Mouse (Mus musculus) spleen, postnatal 36 days (tissue): Measurements from ENCODE around the gene Cpt1b.
A peak's percentile ranks its signal among the peaks of the same experiment; 100 is the strongest.
"Not testable (repeated sequence)": the region's sequence is repeated elsewhere in the genome, so short reads cannot be mapped to it uniquely, and the experiment has no call there.

Source experiments
- DNase-seq, 2 experiments: peaks; one replicate each; pipeline ENCODE4 v3.0.0; 2022; ENCODE audit warnings: low spot score in 2 of 2, mixed read lengths in 1 of 2

The Cpt1b gene

DNA sequence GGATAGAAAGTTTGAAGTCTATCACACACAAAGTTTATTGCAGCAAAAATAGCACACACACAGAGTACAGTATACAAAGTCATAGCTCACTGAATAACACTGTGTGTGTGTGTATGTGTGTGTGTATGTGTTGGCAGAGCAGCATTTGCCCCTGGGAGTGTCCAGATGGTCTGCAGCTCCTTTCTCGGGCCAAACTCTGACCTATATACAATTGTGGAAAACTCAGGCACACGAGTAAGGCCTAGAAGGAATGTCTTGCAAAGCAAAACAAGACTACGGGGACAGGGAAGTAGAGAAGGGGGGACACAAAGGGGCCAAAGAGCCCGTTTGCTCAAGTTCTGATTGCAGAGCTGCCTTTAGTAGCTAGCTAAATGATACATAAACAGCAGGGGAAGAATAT, 7.3 kb upstream of the Cpt1b start:
- no peak for DNase-seq

DNA sequence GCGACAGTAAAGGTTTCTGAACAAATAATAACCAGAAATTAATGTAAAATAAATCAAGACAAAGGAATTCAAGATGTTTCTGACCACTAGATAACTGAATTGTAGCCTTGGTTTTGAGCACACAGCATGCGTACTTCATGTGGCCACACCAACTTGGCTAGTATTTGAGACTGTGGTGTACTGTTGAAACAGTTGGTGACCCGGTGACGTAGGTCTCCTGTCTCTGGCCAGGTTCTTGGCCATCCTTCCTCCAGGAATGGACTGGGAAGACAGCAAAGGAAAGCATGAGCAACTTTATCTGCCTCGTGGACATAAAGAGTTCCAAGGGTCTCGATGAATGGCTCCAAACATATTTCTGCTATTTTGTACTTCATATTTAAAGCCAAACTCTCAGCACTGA, 6.1 kb upstream of the Cpt1b start:
- DNase-seq, result no peak

DNA sequence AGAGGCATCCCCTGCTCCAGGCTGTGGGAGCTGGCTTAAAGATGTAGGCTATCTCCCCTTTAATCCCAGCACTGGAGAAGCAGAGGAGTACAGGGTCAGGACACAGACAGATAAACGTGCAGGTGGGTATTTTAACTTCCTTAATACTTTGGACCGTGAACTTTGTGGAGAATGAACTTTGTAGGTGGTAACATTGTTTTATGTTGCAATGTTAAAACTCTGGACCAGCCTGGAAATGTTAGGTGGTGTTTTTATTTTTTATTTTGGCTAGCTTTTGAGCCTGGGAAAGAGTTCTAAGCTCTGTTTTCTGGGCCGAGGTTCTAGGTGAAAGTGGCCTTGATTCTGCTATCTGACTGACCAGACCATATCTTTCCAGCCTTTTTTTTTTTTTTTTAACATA, 5.6 kb upstream of the Cpt1b start:
- no peak for DNase-seq

DNA sequence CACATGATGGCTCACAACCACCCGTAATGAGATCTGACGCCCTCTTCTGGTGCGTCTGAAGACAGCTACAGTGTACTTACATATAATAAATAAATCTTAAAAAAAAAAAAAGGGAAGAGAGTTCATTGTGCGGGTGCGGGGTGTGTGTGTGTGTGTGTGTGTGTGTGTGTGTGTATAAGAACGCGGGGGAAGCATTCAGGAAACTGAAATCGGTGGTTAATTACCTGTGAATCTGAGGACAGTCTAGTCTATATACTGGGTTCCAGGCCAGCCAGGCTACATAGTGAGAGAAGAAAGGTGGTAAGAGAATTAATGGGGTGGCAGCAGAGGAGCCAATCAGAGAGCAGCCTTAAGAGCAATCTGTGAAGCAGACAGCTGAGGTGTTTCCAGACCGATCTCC, 5.1 kb upstream of the Cpt1b start:
- DNase-seq, result not testable (repeated sequence)

GRCm38 (mm10) chr15:89430341-89430740, 4.7 kb upstream of the Cpt1b start:
- no peak for DNase-seq

DNA sequence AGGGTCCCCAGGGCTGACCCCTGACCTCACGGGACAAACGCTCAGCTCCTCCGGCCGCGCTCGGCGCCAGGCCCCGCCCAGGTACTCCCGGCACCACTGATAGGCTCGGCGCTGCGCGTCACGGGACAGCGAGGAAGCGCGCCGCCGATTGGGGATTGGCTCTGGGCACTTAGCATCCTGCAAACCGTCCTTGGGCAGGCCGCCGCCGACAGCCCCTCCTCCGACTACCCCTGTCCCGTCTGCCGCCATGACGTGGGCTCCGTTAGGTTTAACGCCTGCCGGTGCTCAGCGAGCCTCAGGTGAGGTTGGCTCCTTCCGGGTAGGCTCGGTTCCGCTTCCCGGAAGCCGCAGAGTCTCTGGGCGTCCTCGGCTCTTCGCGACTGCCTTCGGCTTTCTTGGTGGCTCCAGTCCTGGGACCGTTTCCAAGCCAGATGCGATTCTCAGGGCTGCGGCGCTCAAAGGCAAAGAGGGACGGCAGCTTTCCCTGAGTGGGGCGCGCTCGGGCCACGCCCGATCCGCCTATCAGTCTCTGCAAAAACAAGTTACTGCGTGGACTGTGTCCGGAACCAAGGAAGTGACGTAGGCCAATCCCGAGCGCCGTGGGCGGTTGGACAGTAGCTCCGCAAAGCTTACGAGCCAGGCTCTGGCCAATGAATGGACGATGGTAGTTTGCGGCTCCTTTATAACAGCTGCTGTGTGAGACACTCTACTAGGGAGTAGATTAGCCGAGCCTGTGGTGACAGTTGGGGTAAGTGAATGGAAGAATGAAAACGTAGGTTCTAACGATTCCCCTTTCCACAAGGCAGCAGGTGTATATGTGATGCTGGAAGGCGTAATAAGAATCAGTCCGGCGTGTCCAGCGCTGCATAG, 3.9 kb upstream of the Cpt1b start, which contains the start of the genes C730034F03Rik, Gm44502 and Chkb:
TSS of gene C730034F03Rik (plus strand) at position 238 of the 870 bp plus-strand sequence.
TSS of gene Gm44502 (minus strand) at position 345 of the 870 bp plus-strand sequence.
TSS of gene Chkb (minus strand) at position 557 of the 870 bp plus-strand sequence.
- DNase-seq, result peak; percentile 91 to 93

- no peak for DNase-seq
These were observed 3.2 kb upstream of the Cpt1b start for GRCm38 (mm10) chr15:89428821-89429351.

DNA sequence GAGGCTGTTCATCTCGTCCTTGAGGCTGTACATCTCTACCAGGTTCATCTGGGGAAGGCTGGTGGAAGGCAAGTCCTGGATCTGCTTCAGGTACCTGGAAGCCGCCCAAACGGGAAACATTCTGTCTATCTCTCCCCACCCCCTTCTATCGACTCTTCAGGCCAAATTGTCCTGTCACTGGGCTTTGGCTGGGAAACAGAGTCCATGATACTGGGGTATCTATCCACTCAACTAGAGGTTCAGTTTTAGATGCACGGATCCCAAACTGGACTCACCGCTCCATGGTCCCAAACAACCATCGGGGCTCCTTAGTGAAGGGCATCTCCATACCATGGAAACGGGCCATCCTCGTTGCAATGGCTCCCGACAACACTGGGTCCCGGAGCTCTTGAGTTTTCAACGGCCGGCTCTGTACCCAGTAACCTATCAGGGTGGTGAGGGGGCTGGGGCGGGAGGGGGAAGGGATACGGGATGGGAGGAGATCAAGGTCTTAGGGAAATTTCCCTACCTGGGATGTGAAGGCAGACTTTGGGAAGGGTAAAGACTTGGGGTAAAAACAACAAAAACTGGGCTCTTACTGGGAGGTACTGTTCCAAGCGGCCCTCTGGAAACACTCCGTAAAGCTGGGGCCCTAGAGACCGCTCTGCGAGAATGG, 2.6 kb upstream of the Cpt1b start:
- DNase-seq, result no peak

GRCm38 (mm10) chr15:89426716-89427115, 1.1 kb upstream of the Cpt1b start:
- no peak for DNase-seq

DNA sequence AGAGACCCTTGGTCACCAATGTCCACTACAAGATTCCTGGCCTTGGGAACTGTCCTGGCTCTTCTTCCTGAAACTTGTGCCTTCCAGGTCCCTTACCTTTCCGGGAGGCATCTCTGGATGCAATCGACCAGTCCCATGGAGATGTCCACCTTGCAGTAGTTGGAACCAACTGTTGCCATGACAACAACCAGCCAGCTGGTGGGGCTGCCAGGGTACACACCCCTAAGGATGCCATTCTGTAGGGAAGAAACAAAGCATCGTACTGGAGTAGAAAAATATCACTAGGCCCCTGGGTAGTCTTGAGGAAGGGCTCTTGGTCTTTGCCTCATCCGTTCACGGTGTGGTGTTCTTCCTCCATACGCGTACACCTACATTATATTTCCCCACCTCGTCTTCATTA, 1.0 kb downstream of the Cpt1b start:
- no peak for DNase-seq

- DNase-seq, result no peak
These were observed 3.7 kb downstream of the Cpt1b start for GRCm38 (mm10) chr15:89421938-89422337.

DNA sequence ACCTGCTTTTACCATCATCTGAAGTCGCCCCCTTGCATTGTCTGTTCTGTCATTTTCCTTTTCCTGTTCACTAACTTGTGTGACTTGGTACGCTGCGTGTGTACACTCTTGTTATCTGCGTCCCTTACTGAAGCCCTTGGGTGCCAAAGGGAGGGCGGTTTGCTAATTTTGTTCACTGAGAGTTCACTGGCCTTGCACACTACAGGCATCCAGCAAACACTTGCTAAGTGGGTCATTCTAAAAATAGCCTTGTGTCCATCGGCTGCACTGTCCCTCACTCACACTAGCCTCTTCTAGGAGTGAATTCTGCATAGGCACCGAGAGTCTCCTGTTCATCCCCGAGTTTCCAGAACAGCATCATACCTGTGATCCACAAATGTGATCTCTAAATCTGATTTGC, 10.4 kb downstream of the Cpt1b start:
- no peak for DNase-seq

GRCm38 (mm10) chr15:89410118-89410517, 15.5 kb downstream of the Cpt1b start, which contains the start of gene Syce3:
Gene Syce3, minus strand, starts transcription at chr15:89410503.
- DNase-seq, result no peak

GRCm38 (mm10) chr15:89406691-89407090, 19.0 kb downstream of the Cpt1b start:
- DNase-seq, result no peak

DNA sequence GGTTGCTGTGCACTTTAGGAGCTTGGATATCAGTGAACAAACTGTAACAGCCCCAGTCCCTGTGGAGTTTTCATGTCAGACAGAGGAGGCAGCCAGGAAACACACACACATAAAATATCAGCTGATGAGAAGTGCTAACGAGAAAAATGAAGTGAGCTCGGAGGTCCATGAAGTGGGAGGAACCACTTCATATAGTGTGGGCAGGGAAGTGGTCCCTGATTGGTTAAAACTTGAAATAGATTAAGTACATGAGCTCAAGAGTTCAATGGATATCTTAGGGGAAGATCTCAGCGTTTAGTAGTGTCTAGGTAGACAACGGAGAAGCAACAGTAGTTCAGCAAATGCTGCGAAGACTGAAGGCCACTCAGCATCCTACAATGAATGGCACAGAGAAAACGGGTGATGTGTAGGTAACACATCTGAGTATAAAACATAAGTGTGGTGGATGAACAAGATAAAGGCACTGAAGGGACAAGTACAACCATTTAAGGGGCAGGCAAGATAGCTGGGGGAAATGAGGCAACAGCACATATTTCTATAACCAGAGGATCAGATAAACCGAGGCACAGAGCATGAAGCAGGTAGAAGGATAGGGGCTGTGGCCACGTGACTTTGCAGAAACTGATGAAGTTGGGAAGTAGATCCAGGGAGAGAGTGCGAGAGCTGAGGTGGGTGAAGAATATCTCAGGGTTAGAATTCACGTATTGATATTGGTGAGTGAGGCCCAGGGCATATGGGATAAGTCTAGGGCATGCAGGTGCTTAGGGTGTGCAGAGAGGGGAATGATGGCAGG, 20.6 kb downstream of the Cpt1b start:
- no peak for DNase-seq

DNA sequence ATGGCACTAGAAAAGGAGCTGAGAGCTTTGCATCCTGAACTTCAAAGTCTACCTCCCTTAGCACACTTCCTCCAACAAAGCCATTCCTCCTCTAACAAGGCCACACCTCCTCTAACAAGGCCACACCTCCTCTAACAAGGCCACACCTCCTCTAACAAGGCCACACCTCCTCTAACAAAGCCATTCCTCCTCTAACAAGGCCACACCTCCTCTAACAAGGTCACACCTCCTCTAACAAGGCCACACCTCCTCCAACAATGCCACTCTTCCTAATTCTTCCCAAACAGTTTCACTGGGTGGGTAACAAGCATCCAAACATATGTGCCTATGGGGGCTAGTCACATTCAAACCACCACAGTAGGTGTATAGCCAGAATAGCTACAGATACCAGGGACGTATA, 23.2 kb downstream of the Cpt1b start:
- no peak for DNase-seq

DNA sequence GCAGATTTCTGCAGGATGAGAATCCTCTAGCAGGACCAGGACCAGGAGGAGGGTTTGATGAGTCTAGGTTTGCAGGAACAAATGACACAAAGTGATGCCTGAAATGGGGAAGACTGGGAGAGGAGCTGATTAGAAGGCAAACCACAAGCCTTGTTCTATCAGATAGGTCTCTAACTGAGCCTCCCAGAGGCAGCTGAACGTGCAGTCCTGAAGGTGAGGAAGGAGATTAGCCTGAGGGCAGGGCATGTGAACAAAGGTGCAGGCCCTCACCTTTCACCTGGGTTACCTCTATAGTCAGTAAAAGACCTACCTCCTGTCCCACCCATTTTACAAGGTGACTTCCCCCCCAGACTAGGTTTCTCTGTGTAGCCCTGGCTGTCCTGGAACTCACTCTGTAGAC, 25.9 kb downstream of the Cpt1b start:
- DNase-seq, result no peak

DNA sequence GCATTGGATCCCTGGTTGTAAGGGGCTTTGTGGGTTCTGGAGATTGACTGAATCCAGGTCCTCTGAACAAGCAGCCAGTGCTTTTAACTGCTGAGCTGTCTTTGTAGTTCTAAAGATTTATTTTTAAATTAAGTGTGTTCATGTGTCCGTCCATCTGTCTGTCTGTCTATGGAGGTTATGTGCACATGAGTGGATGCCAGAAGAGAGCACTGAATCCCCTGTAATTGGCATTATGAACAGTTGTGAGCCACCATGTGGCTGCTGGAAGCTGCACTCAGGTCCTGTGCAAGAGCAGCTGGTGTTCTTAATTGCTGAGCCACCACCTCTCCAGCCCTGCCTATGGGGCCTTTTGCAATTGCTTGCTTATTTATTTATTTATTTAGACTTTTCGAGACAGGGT, 27.5 kb downstream of the Cpt1b start:
- no peak for DNase-seq

- no peak for DNase-seq
These were observed 28.8 kb downstream of the Cpt1b start for GRCm38 (mm10) chr15:89396883-89397282.

DNA sequence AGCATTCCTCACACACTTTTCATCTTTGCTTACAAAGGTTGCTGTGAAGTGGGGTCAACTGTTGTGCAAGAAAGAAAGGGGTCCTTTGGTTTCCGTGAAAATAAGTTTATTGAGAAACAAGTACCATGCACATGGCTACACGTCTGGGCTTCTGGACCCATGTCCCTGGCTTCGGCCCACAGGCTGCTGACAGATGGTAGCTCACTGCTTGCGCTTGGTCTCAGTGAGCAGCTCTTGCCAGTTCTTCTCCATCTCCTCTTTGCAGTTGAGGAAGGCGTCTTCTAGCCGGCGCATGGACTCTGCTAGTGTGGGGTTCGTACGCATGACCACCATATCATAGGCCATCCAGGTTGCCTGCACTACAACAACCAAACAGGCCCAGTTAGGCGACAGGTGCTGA, 35.6 kb downstream of the Cpt1b start:
- DNase-seq, result no peak

DNA sequence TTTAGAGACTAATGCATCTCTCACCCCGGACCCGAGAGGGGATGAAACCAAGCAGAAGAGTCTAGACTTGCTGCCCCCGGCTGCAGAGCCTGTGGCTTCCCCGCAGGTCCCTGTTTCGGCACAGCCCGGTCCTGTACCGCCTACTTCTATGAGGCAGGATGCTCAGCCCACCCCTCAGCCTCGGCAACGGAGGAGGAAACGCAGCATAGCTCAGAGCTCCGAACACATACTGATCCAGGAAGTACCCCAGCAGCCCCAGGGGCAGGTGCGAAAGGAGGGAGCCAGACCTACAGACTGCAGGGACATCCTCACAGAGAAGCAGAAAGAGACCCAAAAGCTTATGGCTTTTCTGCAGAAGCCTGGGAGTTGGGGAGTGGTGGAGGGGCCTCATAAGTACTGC, 38.5 kb downstream of the Cpt1b start:
- no peak for DNase-seq

GRCm38 (mm10) chr15:89384617-89385016, 41.0 kb downstream of the Cpt1b start, which contains the start of gene Klhdc7b:
Gene Klhdc7b, plus strand, starts transcription at chr15:89384917.
- DNase-seq, result no peak
